Mouse (Mus musculus) liver, embryonic 12.5 days (tissue): ENCODE measurements around the gene Pi4k2a. TPM values are rescaled to one million over a fixed set of nuclear protein-coding genes. Genes with fewer than 3 reads are reported as not detected.

Experiments
- ATAC-seq: fragments of 200-750 bp; cut with Nextera tagmentation; 2 replicates; pipeline ENCODE4 v1.8.0; 2017; ENCODE audit warnings: moderate number of reproducible peaks, mild to moderate bottlenecking, moderate library complexity
- H3K27ac ChIP-seq: fragments of 300-500 bp; sonication (generic); 2 replicates; pipeline ENCODE4 v1.5.1; 2016; ENCODE audit warnings: mild to moderate bottlenecking
- H3K27me3 ChIP-seq: fragments of 300-500 bp; sonication (generic); replicated peaks from 2 replicates; pipeline ENCODE4 v1.6.1; 2016; ENCODE audit warnings: mild to moderate bottlenecking, moderate library complexity
- H3K36me3 ChIP-seq: fragments of 300-500 bp; sonication (generic); 2 replicates; pipeline ENCODE4 v1.6.1; 2016; ENCODE audit warnings: mild to moderate bottlenecking, moderate library complexity
- H3K4me1 ChIP-seq: fragments of 300-500 bp; sonication (generic); 2 replicates; pipeline ENCODE4 v1.6.1; 2016
- H3K4me2 ChIP-seq: fragments of 300-500 bp; sonication (generic); 2 replicates; pipeline ENCODE4 v1.6.1; 2016; ENCODE audit warnings: mild to moderate bottlenecking, moderate library complexity
- H3K4me3 ChIP-seq: fragments of 300-500 bp; sonication (generic); 2 replicates; pipeline ENCODE4 v1.5.1; 2016; ENCODE audit warnings: mild to moderate bottlenecking, moderate library complexity
- H3K9ac ChIP-seq: fragments of 300-500 bp; sonication (generic); 2 replicates; pipeline ENCODE4 v1.6.1; 2016; ENCODE audit warnings: mild to moderate bottlenecking, moderate library complexity
- H3K9me3 ChIP-seq: fragments of 300-500 bp; sonication (generic); replicated peaks from 2 replicates; pipeline ENCODE4 v1.6.1; 2016; ENCODE audit warnings: mild to moderate bottlenecking, moderate library complexity
- WGBS: fragments of 180-500 bp; shearing (Covaris S2); methylation state at CpG from one replicate; pipeline ENCODE4 v1.1.7; 2016; ENCODE audit not compliant: insufficient replicate concordance; 5-methylcytosine and 5-hydroxymethylcytosine counted together
- polyA plus RNA-seq: library from polyadenylated mRNA; unstranded; fragments of >200 nt; fragmentation: Nextera tagmentation; extraction: Ambion mirVana; gene quantifications from 2 replicates; pipeline ENCODE4 v1.2.1, GENCODE M21; 2016

The Pi4k2a gene
- polyA plus RNA-seq, 1 experiment from 2014 or later = 17.3 TPM

DNA sequence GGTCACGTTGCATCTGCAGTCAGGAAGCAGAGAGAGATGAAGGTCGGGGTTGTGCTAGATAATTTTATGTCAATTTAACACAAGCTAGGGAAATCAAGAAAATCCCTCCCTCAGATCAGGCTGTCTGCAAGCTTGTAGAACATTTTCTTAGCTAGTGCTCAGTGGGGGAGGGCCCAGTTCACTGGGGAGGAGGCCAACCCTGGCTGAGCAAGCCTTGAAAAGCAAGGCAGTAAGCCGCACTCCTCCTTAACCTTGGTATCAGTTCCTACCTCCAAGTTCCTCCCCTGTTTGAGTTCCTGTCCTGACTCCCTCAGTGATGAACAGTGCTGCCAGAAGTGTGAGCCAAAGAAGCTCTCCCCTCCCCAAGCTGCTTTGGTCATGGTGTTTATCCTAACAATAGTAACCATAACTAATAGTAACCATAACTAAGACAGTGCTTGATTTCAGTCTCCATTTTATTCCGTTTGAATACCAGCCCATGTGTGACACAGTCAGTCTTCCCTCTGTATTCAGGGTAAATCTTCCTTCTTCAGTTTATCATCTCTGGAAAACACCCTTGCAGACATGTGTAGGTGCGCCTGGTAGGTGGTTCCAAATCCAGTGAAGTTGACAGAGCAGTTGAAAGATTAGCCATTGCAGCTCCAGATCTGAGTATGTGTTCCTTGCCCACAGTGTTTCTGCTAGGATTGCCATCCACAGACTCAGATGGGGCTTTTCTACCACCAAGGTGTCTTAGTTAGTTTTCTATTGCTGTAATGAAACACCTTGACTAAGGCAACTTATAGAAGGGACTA is 49.7 kb downstream of the Pi4k2a start:
- no peak for ATAC-seq
- Histone ChIP-seq H3K9me3 (no peaks in the 10 kb centered on the region), H3K36me3 (no peaks in the 10 kb centered on the region), H3K27ac (no peak overlapping the region), H3K27me3 (peaks cover 5% of the 10 kb centered on the region; the same call in 1 of the 2 replicates), H3K4me2 (no peak overlapping the region), H3K4me1 (peaks cover 14% of the 10 kb centered on the region), H3K4me3 (no peak overlapping the region), H3K9ac (no peak overlapping the region)
- 53% methylated on average over 5 of the region's 5 CpGs for WGBS

DNA sequence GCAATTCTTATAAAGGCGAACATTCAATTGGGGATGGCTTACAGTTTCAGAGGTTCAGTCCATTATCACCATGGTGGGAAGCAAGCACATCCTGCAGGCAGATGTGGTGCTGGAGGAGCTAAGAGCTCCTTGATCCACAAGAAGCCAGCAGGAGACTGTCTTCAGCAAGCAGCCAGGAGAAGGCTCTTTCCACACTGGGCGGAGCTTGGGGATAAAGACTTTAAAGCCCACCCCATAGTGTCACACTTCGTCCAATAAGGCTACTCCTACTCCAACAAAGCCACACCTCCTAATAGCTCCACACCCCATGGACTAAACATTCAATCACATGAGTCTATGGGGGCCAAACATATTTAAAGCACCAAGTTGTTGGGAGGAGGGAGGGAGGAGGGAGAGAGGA is 51.7 kb downstream of the Pi4k2a start:
- H3K9me3 ChIP-seq = no peaks in the 10 kb centered on the region
- no peaks in the 10 kb centered on the region for H3K36me3 ChIP-seq
- peak; percentile 58; the same call in 1 of the 2 replicates for ATAC-seq
- H3K4me2 ChIP-seq = no peak overlapping the region
- peaks cover 26% of the 10 kb centered on the region for H3K27me3 ChIP-seq
- H3K9ac ChIP-seq = no peak overlapping the region
- H3K27ac ChIP-seq = no peak overlapping the region
- WGBS = 67% methylated on average over 3 of the region's 3 CpGs
- peaks cover 9% of the 10 kb centered on the region for H3K4me1 ChIP-seq
- no peak overlapping the region for H3K4me3 ChIP-seq

DNA sequence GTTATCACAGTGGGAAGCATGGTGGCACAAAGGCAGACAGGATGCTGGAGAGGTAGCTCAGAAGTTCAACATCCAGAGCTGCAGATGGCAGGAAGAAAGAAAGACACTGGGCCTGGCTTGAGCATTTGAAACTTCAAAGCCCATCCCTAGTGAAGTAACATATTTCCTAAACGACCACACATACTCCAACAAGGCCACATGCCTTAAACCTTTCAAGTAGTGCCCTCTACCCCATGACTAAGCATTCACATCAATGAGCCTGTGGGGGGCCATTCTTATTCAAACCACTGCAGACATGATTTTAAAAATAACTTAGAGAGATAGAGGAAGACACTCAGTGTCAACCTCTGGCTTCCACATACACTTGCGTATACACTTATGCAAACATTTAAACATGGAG is 52.5 kb downstream of the Pi4k2a start:
- peaks cover 33% of the 10 kb centered on the region for H3K27me3 ChIP-seq
- H3K4me3 ChIP-seq = no peak overlapping the region
- peaks cover 15% of the 10 kb centered on the region for H3K4me1 ChIP-seq
- no peaks in the 10 kb centered on the region for H3K36me3 ChIP-seq
- 74% methylated on average over 2 of the region's 2 CpGs for WGBS
- H3K27ac ChIP-seq = no peak overlapping the region
- H3K4me2 ChIP-seq = no peak overlapping the region
- H3K9ac ChIP-seq = no peak overlapping the region
- no peaks in the 10 kb centered on the region for H3K9me3 ChIP-seq
- no peak for ATAC-seq

DNA sequence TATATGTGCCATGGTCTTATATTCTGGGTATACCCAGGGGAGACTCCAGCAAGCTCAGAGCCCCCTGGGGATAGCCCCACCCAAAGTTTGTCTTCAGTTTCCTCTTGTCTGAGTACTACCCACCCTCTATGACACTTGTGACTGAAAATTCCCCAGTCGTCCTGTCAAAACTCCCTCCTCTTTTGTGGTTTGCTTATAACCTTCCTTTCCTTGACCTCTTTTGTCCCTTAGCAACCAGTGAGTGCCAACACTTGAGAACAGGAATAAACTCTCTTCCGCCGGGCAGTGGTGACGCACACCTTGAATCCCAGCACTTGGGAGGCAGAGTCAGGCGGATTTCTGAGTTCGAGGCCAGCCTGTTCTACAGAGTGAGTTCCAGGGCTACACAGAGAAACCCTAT is 53.8 kb downstream of the Pi4k2a start:
- Histone ChIP-seq H3K9me3 (no peaks in the 10 kb centered on the region), H3K36me3 (no peaks in the 10 kb centered on the region), H3K4me3 (no peak overlapping the region), H3K27ac (no peak overlapping the region), H3K4me1 (peaks cover 28% of the 10 kb centered on the region), H3K9ac (0 out of 2 replicates have a peak overlapping the region, but pooled peaks have one; percentile 2), H3K27me3 (peaks cover 46% of the 10 kb centered on the region), H3K4me2 (no peak overlapping the region)
- ATAC-seq = no peak
- 45% methylated on average over 6 of the region's 6 CpGs for WGBS

DNA sequence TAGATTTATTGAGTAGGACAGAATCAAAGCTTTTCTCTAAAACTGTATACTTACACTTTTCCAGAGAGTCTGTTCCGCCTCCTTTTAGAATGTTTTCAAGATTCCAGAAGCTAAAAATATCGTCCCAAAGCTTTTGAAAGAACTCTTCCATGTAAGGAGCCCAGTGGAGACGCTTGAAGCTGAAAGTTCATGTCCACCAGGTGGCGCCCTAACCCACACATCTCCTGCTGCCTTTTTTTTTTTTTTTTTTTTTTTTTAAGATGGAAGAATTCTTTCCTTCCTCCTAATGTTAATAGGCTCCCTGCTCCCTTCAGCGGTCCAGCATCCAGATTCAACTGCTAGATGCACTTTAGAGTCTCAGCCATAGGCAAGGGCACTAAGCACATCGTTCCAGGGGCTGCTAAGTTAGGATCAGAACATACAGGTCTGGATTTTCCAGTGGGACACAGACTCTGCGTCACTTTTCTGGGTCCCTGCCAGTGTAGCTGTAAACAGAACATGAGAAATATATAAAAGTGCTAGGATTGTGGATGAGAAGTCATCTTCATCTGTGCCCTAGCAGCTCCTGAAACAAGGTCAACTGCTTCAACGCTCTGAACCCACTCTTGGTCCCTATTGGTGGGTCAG is 54.4 kb downstream of the Pi4k2a start:
- Histone ChIP-seq H3K27ac (no peak overlapping the region), H3K9ac (no peak overlapping the region), H3K4me2 (no peak overlapping the region), H3K36me3 (no peaks in the 10 kb centered on the region), H3K4me1 (peaks cover 34% of the 10 kb centered on the region), H3K4me3 (no peak overlapping the region), H3K9me3 (no peaks in the 10 kb centered on the region), H3K27me3 (peaks cover 52% of the 10 kb centered on the region)
- no peak for ATAC-seq
- WGBS = 28% methylated on average over 8 of the region's 8 CpGs

DNA sequence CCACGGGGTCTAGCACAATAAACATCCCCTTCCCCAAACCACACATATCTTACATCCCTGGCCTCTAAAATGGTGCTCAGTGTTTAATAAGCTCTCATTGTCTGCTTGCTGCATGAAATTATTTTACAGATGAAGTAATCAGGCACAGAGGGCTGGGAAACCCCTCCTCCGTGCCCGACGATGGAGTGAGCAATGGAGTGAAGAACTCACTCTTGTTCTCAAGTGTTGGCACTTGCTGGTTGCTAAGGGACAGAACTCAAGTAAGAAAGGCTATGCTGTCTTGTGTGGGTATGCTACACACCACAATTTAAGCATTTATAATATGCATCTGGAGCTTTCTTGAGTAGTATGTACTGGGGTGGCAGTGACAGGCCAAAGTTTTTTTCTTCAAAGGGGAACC is 54.9 kb downstream of the Pi4k2a start:
- Histone ChIP-seq H3K4me3 (no peak overlapping the region), H3K27ac (no peak overlapping the region), H3K9me3 (no peaks in the 10 kb centered on the region), H3K36me3 (no peaks in the 10 kb centered on the region), H3K27me3 (peaks cover 55% of the 10 kb centered on the region), H3K4me1 (peaks cover 37% of the 10 kb centered on the region), H3K4me2 (no peak overlapping the region), H3K9ac (no peak overlapping the region)
- no peak for ATAC-seq
- 61% methylated on average over 4 of the region's 4 CpGs for WGBS

DNA sequence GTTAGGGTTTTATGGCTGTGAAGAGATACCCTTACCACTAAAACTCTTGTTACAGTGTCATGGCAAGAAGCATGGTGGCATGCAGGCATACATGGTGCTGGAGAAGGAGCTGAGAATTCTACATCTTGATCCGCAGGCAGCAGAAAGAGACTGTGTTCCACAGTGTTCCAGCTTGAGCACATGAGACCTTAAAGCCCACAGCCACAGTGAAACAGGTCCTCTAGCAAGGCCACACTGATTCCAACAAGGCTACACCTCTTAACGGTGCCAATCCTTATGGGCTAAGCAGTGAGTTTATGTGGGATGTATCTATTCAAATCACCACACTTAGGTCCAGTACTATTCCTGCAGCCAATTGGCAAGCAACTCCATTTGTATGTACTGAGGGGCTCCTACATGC is 55.5 kb downstream of the Pi4k2a start:
- no peak overlapping the region for H3K4me3 ChIP-seq
- H3K9me3 ChIP-seq = no peaks in the 10 kb centered on the region
- H3K36me3 ChIP-seq = no peaks in the 10 kb centered on the region
- no peak overlapping the region for H3K27ac ChIP-seq
- H3K4me2 ChIP-seq = no peak overlapping the region
- no peak for ATAC-seq
- peaks cover 37% of the 10 kb centered on the region for H3K4me1 ChIP-seq
- 77% methylated on average over 2 of the region's 2 CpGs for WGBS
- H3K27me3 ChIP-seq = peaks cover 55% of the 10 kb centered on the region
- no peak overlapping the region for H3K9ac ChIP-seq

DNA sequence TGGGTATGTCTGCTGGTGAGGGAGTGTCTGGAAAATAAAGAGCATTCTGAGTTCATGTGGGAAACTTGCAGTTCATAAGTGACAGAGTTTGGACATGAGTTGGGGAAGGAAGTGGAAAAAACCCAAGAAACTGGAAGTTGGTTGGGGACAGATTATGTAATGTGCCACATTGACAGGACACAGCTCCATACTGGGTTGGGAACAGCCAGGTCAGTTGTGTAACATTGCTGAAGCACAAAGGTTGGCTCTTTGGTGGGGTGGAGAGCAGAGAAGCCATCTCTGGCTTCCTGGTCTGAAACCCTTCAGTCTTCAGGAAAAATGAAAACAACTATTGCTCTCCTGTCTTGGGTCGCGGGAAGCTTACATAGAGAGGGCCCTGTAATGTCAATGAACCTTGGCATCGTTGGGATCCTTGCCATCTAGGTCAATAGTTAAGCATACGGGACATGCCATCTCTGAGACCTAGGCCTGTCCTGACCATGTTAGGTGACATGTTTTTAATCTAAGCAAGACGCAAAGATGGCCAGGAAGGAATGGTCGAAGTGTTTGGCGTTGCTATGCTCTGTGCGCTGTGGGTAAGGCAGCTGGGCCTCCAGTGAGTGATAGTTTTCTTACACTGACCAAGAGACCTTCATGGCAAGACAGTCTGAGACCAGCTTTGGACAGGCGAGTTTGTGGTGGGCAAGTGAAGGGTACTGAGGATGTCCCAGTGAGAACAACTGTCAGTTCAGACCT is 56.2 kb downstream of the Pi4k2a start:
- H3K9me3 ChIP-seq = no peaks in the 10 kb centered on the region
- peaks cover 4% of the 10 kb centered on the region; the same call in 1 of the 2 replicates for H3K36me3 ChIP-seq
- 77% methylated on average over 9 of the region's 9 CpGs for WGBS
- H3K27ac ChIP-seq = peak overlapping the region; percentile 59; the same call in 1 of the 2 replicates
- ATAC-seq = no peak
- H3K4me1 ChIP-seq = peaks cover 42% of the 10 kb centered on the region
- no peak overlapping the region for H3K4me3 ChIP-seq
- H3K9ac ChIP-seq = no peak overlapping the region
- peaks cover 55% of the 10 kb centered on the region for H3K27me3 ChIP-seq
- peak overlapping the region; percentile 75; the same call in 1 of the 2 replicates for H3K4me2 ChIP-seq

DNA sequence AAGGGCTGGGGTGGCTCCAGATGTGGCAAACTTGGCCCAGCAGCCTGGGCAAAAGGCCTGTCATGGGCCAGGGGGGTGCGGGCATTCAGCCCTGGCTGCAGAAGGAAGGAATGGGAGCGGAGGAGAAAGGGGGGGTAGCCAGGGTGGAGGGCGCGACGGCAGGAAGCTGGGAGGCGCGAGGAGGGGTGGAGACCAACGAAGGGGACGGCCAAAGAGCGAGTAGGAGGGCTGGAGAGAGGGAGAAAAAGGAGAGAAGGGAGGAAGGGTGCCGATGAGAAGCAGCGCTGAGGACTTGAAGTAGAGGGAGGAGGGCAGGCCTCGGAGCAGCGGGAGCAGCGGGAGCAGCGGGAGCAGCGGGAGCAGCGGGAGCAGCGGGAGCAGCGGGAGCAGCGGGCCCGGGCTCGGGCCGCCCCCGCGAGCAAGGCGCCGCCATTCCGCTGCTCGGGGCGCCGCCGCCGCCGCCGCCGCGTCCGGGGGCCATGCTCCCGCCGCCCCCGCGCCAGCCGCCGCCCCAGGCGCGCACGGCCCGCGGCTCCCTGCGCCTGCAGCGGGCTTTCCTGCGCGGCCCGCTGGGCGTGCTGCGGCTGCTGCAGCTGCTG is 57.0 kb downstream of the Pi4k2a start, which contains the start of gene Marveld1:
Marveld1 (plus strand) TSS at position 231 of the 599 bp plus-strand sequence.
- Histone ChIP-seq H3K36me3 (peaks cover 4% of the 10 kb centered on the region; the same call in 1 of the 2 replicates), H3K27ac (peak within 1 kb of the TSS; percentile 59), H3K27me3 (peaks cover 51% of the 10 kb centered on the region), H3K4me3 (peak within 1 kb of the TSS; percentile 60), H3K9me3 (no peaks in the 10 kb centered on the region), H3K4me2 (peak within 1 kb of the TSS; percentile 75), H3K4me1 (peaks cover 46% of the 10 kb centered on the region), H3K9ac (peak within 1 kb of the TSS; percentile 67)
- no peak for ATAC-seq
- WGBS = under 1% methylated on average over 38 of the region's 57 CpGs

DNA sequence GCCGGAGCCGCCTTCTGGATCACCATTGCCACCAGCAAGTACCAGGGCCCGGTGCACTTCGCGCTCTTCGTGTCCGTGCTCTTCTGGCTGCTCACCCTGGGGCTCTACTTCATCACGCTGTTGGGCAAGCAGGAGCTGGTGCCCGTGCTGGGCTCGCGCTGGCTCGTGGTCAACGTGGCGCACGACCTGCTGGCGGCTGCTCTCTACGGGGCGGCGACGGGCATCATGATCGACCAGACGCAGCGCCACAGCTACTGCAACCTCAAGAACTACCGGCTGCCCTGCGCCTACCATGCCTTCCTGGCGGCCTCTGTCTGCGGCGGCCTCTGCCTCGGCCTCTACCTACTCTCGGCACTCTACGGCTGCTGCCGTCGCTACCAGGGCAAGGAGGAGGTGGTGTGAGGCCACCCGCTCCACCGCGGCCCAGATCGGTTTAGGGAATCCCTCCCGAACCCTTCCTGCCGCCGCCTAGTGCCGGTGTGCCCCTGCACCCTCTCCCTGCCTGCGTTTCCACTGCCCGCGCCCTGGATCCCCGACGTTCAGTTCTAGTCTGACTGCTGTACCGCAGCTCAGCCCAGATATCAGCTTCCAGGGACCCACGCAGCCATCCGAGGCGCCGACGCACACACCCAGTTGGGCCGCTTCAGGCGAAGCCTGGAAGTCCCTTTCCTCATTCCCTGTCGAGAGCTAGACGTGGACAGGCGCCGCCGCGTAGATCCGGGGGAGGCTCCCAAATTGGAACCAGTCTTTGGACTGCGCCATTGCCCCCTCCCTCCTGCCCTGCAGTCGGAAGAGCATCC is 57.7 kb downstream of the Pi4k2a start:
- peak; percentile 8; the same call in 1 of the 2 replicates for ATAC-seq
- Histone ChIP-seq H3K9ac (peak overlapping the region; percentile 67), H3K4me3 (peak overlapping the region; percentile 60), H3K4me1 (peaks cover 46% of the 10 kb centered on the region), H3K36me3 (peaks cover 4% of the 10 kb centered on the region; the same call in 1 of the 2 replicates), H3K27me3 (peaks cover 53% of the 10 kb centered on the region), H3K4me2 (peak overlapping the region; percentile 75), H3K9me3 (no peaks in the 10 kb centered on the region), H3K27ac (peak overlapping the region; percentile 59)
- WGBS = 3% methylated on average over 63 of the region's 63 CpGs

DNA sequence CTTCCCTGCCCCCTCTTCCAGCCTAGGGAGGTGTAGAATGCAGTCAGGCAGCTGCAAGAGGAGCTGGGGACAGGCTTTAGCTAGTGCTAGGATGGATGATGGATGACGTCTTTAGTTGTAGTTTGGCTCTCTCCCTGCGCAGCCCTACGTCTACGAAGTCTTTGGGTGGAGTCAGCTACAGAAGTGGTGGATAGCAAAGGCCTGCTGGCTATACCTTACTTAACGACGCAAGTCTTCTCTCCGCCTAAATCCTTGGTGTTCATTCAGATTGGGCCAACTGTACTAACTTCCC is 58.2 kb downstream of the Pi4k2a start:
- WGBS = 32% methylated on average over 7 of the region's 7 CpGs
- no peaks in the 10 kb centered on the region for H3K9me3 ChIP-seq
- ATAC-seq = peak; percentile 35; the same call in 1 of the 2 replicates
- peaks cover 4% of the 10 kb centered on the region; the same call in 1 of the 2 replicates for H3K36me3 ChIP-seq
- H3K27me3 ChIP-seq = peaks cover 59% of the 10 kb centered on the region
- no peak overlapping the region for H3K27ac ChIP-seq
- peak overlapping the region; percentile 60 for H3K4me3 ChIP-seq
- peaks cover 46% of the 10 kb centered on the region for H3K4me1 ChIP-seq
- peak overlapping the region; percentile 75 for H3K4me2 ChIP-seq
- H3K9ac ChIP-seq = peak overlapping the region; percentile 67; the same call in 1 of the 2 replicates
